8 mouse cellular contexts compared by ENCODE assay signal in genomic region chr12:4476291-4476831, GRCm38 (mm10). TPM values are rescaled to one million over a fixed set of nuclear protein-coding genes. Genes with fewer than 3 reads are reported as not detected.
DNase-seq lines count a peak whose midpoint lies in the region; ATAC-seq and TF ChIP-seq lines count a peak whose summit lies in the region.

No protein-coding gene starts in this region.

- no peaks in the 10 kb centered on the region for H3K27me3 ChIP-seq in forebrain, embryonic 11.5 days (ENCODE audit: control insufficient read depth, insufficient read depth, low read length)
- H3K27me3 ChIP-seq in lung, postnatal 0 days (replicated peaks; ENCODE audit: insufficient read depth, low read length), result no peaks in the 10 kb centered on the region

- ATAC-seq in forebrain, embryonic 11.5 days (replicated peaks; ENCODE audit: low FRiP score), result peak; percentile 88
- ATAC-seq in lung, postnatal 0 days, result peak; percentile 79

- no peak for TF ChIP-seq POLR2A in bone marrow, adult 2 months (IDR thresholded peaks at IDR 0.05; ENCODE audit: borderline replicate concordance, control insufficient read depth, low read depth, low read length)

- H3K4me2 ChIP-seq in forebrain, embryonic 11.5 days (ENCODE audit: low read depth, low read length, severe bottlenecking), result peak overlapping the region; percentile 88
- peak overlapping the region; percentile 92 for H3K4me2 ChIP-seq in lung, postnatal 0 days (replicated peaks; ENCODE audit: low read depth, low read length)

- peak; percentile 68 for DNase-seq in CD4-positive, CD25-positive, alpha-beta regulatory T cell, adult 2 months (ENCODE audit: low read depth, low spot score)
- DNase-seq in forebrain, embryonic 11.5 days (ENCODE audit: low spot score), result peak; percentile 81
- DNase-seq in heart, postnatal 10 days, result peak; percentile 67 to 72
- peak; percentile 65 to 79 for DNase-seq in kidney, postnatal 4 days
- peak; percentile 41 for DNase-seq in lung, postnatal 0 days (ENCODE audit: low spot score)
- DNase-seq in ovary, postnatal 14 days (ENCODE audit: low spot score), result peak; percentile 23
- DNase-seq in thymus, postnatal 10 days (ENCODE audit: low spot score in 2 of 2), result peak; percentile 75 to 76

- peak overlapping the region; percentile 70 for H3K4me3 ChIP-seq in bone marrow, adult 2 months (replicated peaks; ENCODE audit: control insufficient read depth, low read depth, low read length)
- peak overlapping the region; percentile 93 for H3K4me3 ChIP-seq in forebrain, embryonic 11.5 days (ENCODE audit: low read depth, low read length)
- peak overlapping the region; percentile 97 for H3K4me3 ChIP-seq in lung, postnatal 0 days (ENCODE audit: low read depth, low read length)

- peak overlapping the region; percentile 92 for H3K9ac ChIP-seq in forebrain, embryonic 11.5 days (ENCODE audit: low read length)
- peak overlapping the region; percentile 98 for H3K9ac ChIP-seq in lung, postnatal 0 days (replicated peaks; ENCODE audit: low read depth)

- 6% methylated on average over 72 of the region's 73 CpGs for WGBS in bone marrow, adult 2 months
- WGBS in forebrain, embryonic 11.5 days, result under 1% methylated on average over 64 of the region's 73 CpGs
- under 1% methylated on average over 26 of the region's 73 CpGs for WGBS in lung, postnatal 0 days

- no peaks in the 10 kb centered on the region for H3K9me3 ChIP-seq in forebrain, embryonic 11.5 days (ENCODE audit: control insufficient read depth, low read length)
- H3K9me3 ChIP-seq in lung, postnatal 0 days (ENCODE audit: low read length), result no peaks in the 10 kb centered on the region

- H3K36me3 ChIP-seq in forebrain, embryonic 11.5 days (ENCODE audit: control insufficient read depth, insufficient read depth, low read length), result no peaks in the 10 kb centered on the region
- H3K36me3 ChIP-seq in lung, postnatal 0 days (ENCODE audit: insufficient read depth, low read length), result no peaks in the 10 kb centered on the region

- intact Hi-C loops in heart, postnatal 10 days (cut with DNase I), result loop anchor here (2.0 to 5.0 kb wide), 2 partner anchors 71 to 244 kb away; no protein-coding TSS in a partner anchor

- no peak for TF ChIP-seq EP300 in lung, postnatal 0 days (IDR thresholded peaks at IDR 0.05)

- peak overlapping the region; percentile 92; the same call in 1 of the 2 replicates for H3K27ac ChIP-seq in bone marrow, adult 2 months (ENCODE audit: control insufficient read depth, insufficient read depth, low read depth, low read length, poor library complexity)
- H3K27ac ChIP-seq in forebrain, embryonic 11.5 days (ENCODE audit: low read depth, low read length), result peak overlapping the region; percentile 88
- peak overlapping the region; percentile 93 for H3K27ac ChIP-seq in lung, postnatal 0 days (ENCODE audit: low read length)

- no peaks in the 10 kb centered on the region; the same call in 1 of the 2 replicates for H3K4me1 ChIP-seq in bone marrow, adult 2 months (ENCODE audit: control insufficient read depth, insufficient read depth, low read length)
- H3K4me1 ChIP-seq in forebrain, embryonic 11.5 days (replicated peaks; ENCODE audit: control insufficient read depth, insufficient read depth, low read length), result peaks cover 3% of the 10 kb centered on the region; the same call in 1 of the 2 replicates
- H3K4me1 ChIP-seq in lung, postnatal 0 days (ENCODE audit: insufficient read depth, low read depth, low read length), result no peaks in the 10 kb centered on the region

- no peak for TF ChIP-seq CTCF in bone marrow, adult 2 months (IDR thresholded peaks at IDR 0.05; ENCODE audit: control insufficient read depth, insufficient read depth, low read length)
- peak; percentile 16; the same call in 1 of the 2 replicates for TF ChIP-seq CTCF in lung, postnatal 0 days (IDR thresholded peaks at IDR 0.05)

RNA-seq across cellular contexts. Expression of gene Ncoa1, which starts 0.6 kb away (rescaled TPM):
- polyA plus RNA-seq in bone marrow, adult 2 months (2011; ENCODE audit: insufficient read depth, insufficient read length, low replicate concordance, missing spikeins), result 4.5 and 16.2 TPM in 2 replicates
- 9.0 and 9.2 TPM in 2 replicates for polyA plus RNA-seq in forebrain, embryonic 11.5 days (2014; fragmentation: Nextera tagmentation; extraction: Ambion mirVana)
- 10 to 100 TPM; 36.7 to 37.0 TPM for total RNA-seq in heart, postnatal 10 days (2021)
- polyA plus RNA-seq in lung, postnatal 0 days (2015; fragmentation: Nextera tagmentation; extraction: Ambion mirVana), result 9.6 and 12.4 TPM in 2 replicates

Comparison
In these comparisons a context has a peak if more than half of its experiments do, and no peak if none do; other contexts are left out.
1. Peak in every context shown above with its lines: DNase-seq, ATAC-seq, H3K4me3 ChIP-seq and H3K27ac ChIP-seq.
2. DNase-seq: peak in every context shown above with its lines; median percentile 81 in forebrain, embryonic 11.5 days; 76 in thymus, postnatal 10 days; 72 in kidney, postnatal 4 days; 70 in heart, postnatal 10 days; 68 in CD4-positive, CD25-positive, alpha-beta regulatory T cell, adult 2 months; 41 in lung, postnatal 0 days; 23 in ovary, postnatal 14 days.